32 mouse cellular contexts compared by ENCODE assay signal in genomic region chr6:40032901-40033300, GRCm38 (mm10).
"Had no signal": no experiment of that assay in that cellular context is flagged by ENCODE, and none has a peak within 500 bp of the region (broad histone marks: within the 10 kb centered on the region; RNA-seq: fewer than 3 reads in every experiment).

No protein-coding gene starts in this region.

- H3K9ac ChIP-seq: limb, embryonic 12.5 days; limb, embryonic 13.5 days; limb, embryonic 15.5 days; liver, embryonic 12.5 days; liver, embryonic 13.5 days; liver, embryonic 14.5 days; liver, embryonic 15.5 days; liver, postnatal 0 days; lung, embryonic 14.5 days; lung, embryonic 15.5 days; midbrain, embryonic 12.5 days; midbrain, embryonic 13.5 days; midbrain, embryonic 15.5 days; neural tube, embryonic 12.5 days had no signal

- H3K36me3 ChIP-seq: limb, embryonic 10.5 days; limb, embryonic 12.5 days; limb, embryonic 13.5 days; limb, embryonic 15.5 days; liver, embryonic 12.5 days; liver, embryonic 13.5 days; liver, embryonic 15.5 days; lung, embryonic 15.5 days; midbrain, embryonic 10.5 days; midbrain, embryonic 12.5 days; midbrain, embryonic 13.5 days; midbrain, embryonic 15.5 days; neural tube, embryonic 12.5 days had no signal

- H3K4me3 ChIP-seq: left cerebral cortex, adult 2 months; limb, embryonic 10.5 days; limb, embryonic 12.5 days; limb, embryonic 13.5 days; limb, embryonic 15.5 days; liver, embryonic 12.5 days; liver, embryonic 13.5 days; liver, embryonic 15.5 days; lung, embryonic 15.5 days; megakaryocyte, embryonic 14.5 days; midbrain, embryonic 10.5 days; midbrain, embryonic 12.5 days; midbrain, embryonic 13.5 days; midbrain, embryonic 15.5 days; myocyte; neural tube, embryonic 12.5 days had no signal

- H3K4me2 ChIP-seq: limb, embryonic 12.5 days; limb, embryonic 13.5 days; limb, embryonic 15.5 days; liver, embryonic 11.5 days; liver, embryonic 12.5 days; liver, embryonic 13.5 days; liver, embryonic 15.5 days; lung, embryonic 14.5 days; lung, embryonic 15.5 days; midbrain, embryonic 12.5 days; midbrain, embryonic 13.5 days; midbrain, embryonic 15.5 days; neural tube, embryonic 12.5 days had no signal

- H3K27ac ChIP-seq: left cerebral cortex, adult 2 months; limb, embryonic 10.5 days; limb, embryonic 12.5 days; limb, embryonic 13.5 days; limb, embryonic 15.5 days; liver, embryonic 12.5 days; liver, embryonic 13.5 days; liver, embryonic 14.5 days; liver, embryonic 15.5 days; lung, embryonic 15.5 days; macrophage; midbrain, embryonic 10.5 days; midbrain, embryonic 12.5 days; midbrain, embryonic 13.5 days; midbrain, embryonic 15.5 days; neural tube, embryonic 12.5 days had no signal

- H3K9me3 ChIP-seq: limb, embryonic 10.5 days; limb, embryonic 12.5 days; limb, embryonic 13.5 days; limb, embryonic 15.5 days; liver, embryonic 12.5 days; liver, embryonic 13.5 days; liver, embryonic 15.5 days; lung, embryonic 15.5 days; megakaryocyte, embryonic 14.5 days; midbrain, embryonic 10.5 days; midbrain, embryonic 12.5 days; midbrain, embryonic 13.5 days; midbrain, embryonic 15.5 days; neural tube, embryonic 12.5 days had no signal

- ATAC-seq: liver, embryonic 12.5 days; liver, postnatal 0 days; lung, postnatal 0 days; midbrain, embryonic 13.5 days; midbrain, embryonic 15.5 days; midbrain, embryonic 16.5 days had no signal

- DNase-seq: left cerebral cortex, postnatal 4 days; liver; liver, embryonic 13.5 days; liver, postnatal 0 days; lung, adult 18-20 months; lung, adult 2 months; lung, embryonic 14.5 days; lung, postnatal 10 days; lung, postnatal 14 days; lung, postnatal 36 days; lung, postnatal 4 days; midbrain, embryonic 14.5 days had no signal

- H3K4me1 ChIP-seq: limb, embryonic 10.5 days; limb, embryonic 12.5 days; limb, embryonic 13.5 days; limb, embryonic 15.5 days; liver, embryonic 12.5 days; liver, embryonic 13.5 days; liver, embryonic 15.5 days; lung, embryonic 15.5 days; megakaryocyte, embryonic 14.5 days; neural tube, embryonic 12.5 days had no signal

- H3K27me3 ChIP-seq: limb, embryonic 12.5 days; limb, embryonic 13.5 days; limb, embryonic 15.5 days; liver, embryonic 12.5 days; liver, embryonic 13.5 days; liver, embryonic 15.5 days; lung, embryonic 15.5 days; megakaryocyte, embryonic 14.5 days; midbrain, embryonic 12.5 days; midbrain, embryonic 13.5 days; midbrain, embryonic 15.5 days; neural tube, embryonic 12.5 days had no signal
